Mouse (Mus musculus) lung, embryonic 15.5 days (tissue): ENCODE measurements around the gene Slc20a1. TPM values are rescaled to one million over a fixed set of nuclear protein-coding genes. Genes with fewer than 3 reads are reported as not detected.

ENCODE experiments used
- ATAC-seq: fragments of 200-750 bp; cut with Nextera tagmentation; 2 replicates; pipeline ENCODE4 v1.8.0; 2017; ENCODE audit warnings: moderate number of reproducible peaks, borderline replicate concordance; ENCODE audit not compliant: low FRiP score, low TSS enrichment; ENCODE audit errors: extremely low read depth
- H3K27ac ChIP-seq: fragments of 300-500 bp; sonication (generic); 2 replicates; pipeline ENCODE4 v1.5.1; 2015; ENCODE audit warnings: moderate library complexity, mild to moderate bottlenecking, inconsistent platforms
- H3K27me3 ChIP-seq: fragments of 300-500 bp; sonication (generic); 2 replicates; pipeline ENCODE4 v1.6.1; 2015; ENCODE audit warnings: inconsistent platforms
- H3K36me3 ChIP-seq: fragments of 300-500 bp; sonication (generic); 2 replicates; pipeline ENCODE4 v1.6.1; 2015; ENCODE audit warnings: inconsistent platforms
- H3K4me1 ChIP-seq: fragments of 300-500 bp; sonication (generic); 2 replicates; pipeline ENCODE4 v1.6.1; 2015; ENCODE audit warnings: inconsistent platforms
- H3K4me2 ChIP-seq: fragments of 300-500 bp; sonication (generic); 2 replicates; pipeline ENCODE4 v1.6.1; 2015; ENCODE audit warnings: inconsistent platforms, mild to moderate bottlenecking, moderate library complexity
- H3K4me3 ChIP-seq: fragments of 300-500 bp; sonication (generic); 2 replicates; pipeline ENCODE4 v1.5.1; 2015; ENCODE audit warnings: mild to moderate bottlenecking, inconsistent platforms
- H3K9ac ChIP-seq: fragments of 300-500 bp; sonication (generic); 2 replicates; pipeline ENCODE4 v1.6.1; 2015; ENCODE audit warnings: inconsistent platforms
- H3K9me3 ChIP-seq: fragments of 300-500 bp; sonication (generic); 2 replicates; pipeline ENCODE4 v1.6.1; 2016; ENCODE audit warnings: inconsistent platforms
- WGBS: fragments of 180-500 bp; shearing (Covaris S2); methylation state at CpG from one replicate; pipeline ENCODE4 v1.1.7; 2015; 5-methylcytosine and 5-hydroxymethylcytosine counted together
- polyA plus RNA-seq: library from polyadenylated mRNA; unstranded; fragments of >200 nt; fragmentation: Nextera tagmentation; extraction: Ambion mirVana; gene quantifications from 2 replicates; pipeline ENCODE4 v1.2.1, GENCODE M21; 2015

Slc20a1 gene
- polyA plus RNA-seq, 1 experiment from 2014 or later, result 27.2 TPM

GRCm38 (mm10) chr2:129217612-129218185 lies 19.1 kb downstream of the Slc20a1 start:
- H3K4me2 ChIP-seq, result no peak overlapping the region
- no peak for ATAC-seq
- no peaks in the 10 kb centered on the region for H3K27me3 ChIP-seq
- no peaks in the 10 kb centered on the region for H3K36me3 ChIP-seq
- no peak overlapping the region for H3K4me3 ChIP-seq
- H3K27ac ChIP-seq, result no peak overlapping the region
- H3K9me3 ChIP-seq, result no peaks in the 10 kb centered on the region
- H3K9ac ChIP-seq, result no peak overlapping the region
- H3K4me1 ChIP-seq, result no peaks in the 10 kb centered on the region
- WGBS, result 52% methylated on average over 9 of the region's 9 CpGs

GRCm38 (mm10) chr2:129218537-129219105 lies 20.1 kb downstream of the Slc20a1 start:
- no peak overlapping the region for H3K4me2 ChIP-seq
- no peak overlapping the region for H3K9ac ChIP-seq
- no peaks in the 10 kb centered on the region for H3K4me1 ChIP-seq
- 80% methylated on average over 4 of the region's 4 CpGs for WGBS
- H3K36me3 ChIP-seq, result no peaks in the 10 kb centered on the region
- H3K4me3 ChIP-seq, result no peak overlapping the region
- H3K27me3 ChIP-seq, result no peaks in the 10 kb centered on the region
- no peak overlapping the region for H3K27ac ChIP-seq
- ATAC-seq, result no peak
- H3K9me3 ChIP-seq, result no peaks in the 10 kb centered on the region

DNA sequence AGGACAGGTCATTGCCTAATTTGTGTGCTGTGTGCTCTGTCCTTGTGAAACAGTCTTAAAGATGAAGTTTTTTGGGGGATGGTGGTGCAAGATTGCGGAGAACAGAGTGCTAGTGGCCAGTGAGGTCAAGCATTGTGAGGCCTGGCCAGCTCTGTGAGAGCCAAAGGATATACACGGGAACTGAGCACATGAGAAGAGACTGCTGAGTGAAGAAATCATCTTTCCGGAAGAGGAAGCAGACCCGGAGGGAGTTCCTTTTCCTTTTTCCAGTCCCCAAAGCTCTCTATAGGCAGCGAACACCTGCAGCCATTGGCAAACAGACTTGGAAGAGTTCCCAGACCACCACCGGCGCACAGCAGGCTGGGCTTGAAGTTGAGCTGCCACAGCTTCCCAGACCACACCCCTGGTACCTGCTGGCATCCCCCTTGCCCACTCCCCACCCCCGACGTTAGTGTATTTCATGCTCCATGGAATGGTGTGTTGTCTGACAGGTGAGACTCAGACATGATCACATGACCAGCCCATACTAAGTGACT lies 22.6 kb downstream of the Slc20a1 start:
- H3K4me2 ChIP-seq, result no peak overlapping the region
- WGBS, result 69% methylated on average over 9 of the region's 9 CpGs

GRCm38 (mm10) chr2:129224178-129224577 lies 25.6 kb downstream of the Slc20a1 start:
- no peaks in the 10 kb centered on the region for H3K9me3 ChIP-seq
- H3K4me2 ChIP-seq, result no peak overlapping the region
- H3K27me3 ChIP-seq, result no peaks in the 10 kb centered on the region
- H3K4me1 ChIP-seq, result no peaks in the 10 kb centered on the region
- H3K9ac ChIP-seq, result no peak overlapping the region
- H3K36me3 ChIP-seq, result no peaks in the 10 kb centered on the region
- no peak for ATAC-seq
- no peak overlapping the region for H3K27ac ChIP-seq
- H3K4me3 ChIP-seq, result no peak overlapping the region
- 68% methylated on average over 4 of the region's 4 CpGs for WGBS

More for the DNA sequence above, 22.6 kb downstream of the Slc20a1 start:
- Histone ChIP-seq H3K36me3 (no peaks in the 10 kb centered on the region), H3K9ac (no peak overlapping the region), H3K9me3 (no peaks in the 10 kb centered on the region), H3K27ac (no peak overlapping the region), H3K4me1 (no peaks in the 10 kb centered on the region), H3K27me3 (no peaks in the 10 kb centered on the region), H3K4me3 (no peak overlapping the region)
- ATAC-seq, result no peak

DNA sequence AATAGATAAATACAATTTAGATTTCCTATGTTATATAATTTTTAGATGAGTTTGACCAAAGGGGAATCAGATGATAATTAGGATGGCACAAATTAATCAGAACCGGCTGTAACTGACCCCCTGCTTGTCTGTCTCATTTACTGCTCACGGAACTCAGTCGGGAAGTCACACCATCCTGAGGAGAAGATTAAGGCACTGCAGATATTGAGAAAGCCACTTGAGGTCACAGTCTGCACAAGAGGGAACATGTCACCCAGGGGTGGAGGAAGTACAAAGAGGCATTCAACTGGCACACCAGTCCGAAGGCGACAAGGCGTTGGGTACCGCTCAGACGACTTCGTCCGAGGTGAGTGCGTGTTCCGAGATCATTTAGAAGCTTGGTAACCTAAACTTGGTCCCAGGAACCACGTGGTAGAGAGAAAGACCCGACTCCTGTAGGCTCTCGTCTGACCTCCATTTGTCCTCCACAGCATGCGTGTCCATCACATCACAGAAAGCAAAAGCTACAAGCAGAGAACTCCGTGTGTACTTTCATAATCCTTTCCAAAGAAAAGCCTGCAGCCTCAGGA lies 26.8 kb downstream of the Slc20a1 start:
- no peaks in the 10 kb centered on the region for H3K27me3 ChIP-seq
- no peak overlapping the region for H3K4me3 ChIP-seq
- H3K9ac ChIP-seq, result no peak overlapping the region
- H3K36me3 ChIP-seq, result no peaks in the 10 kb centered on the region
- 81% methylated on average over 17 of the region's 17 CpGs for WGBS
- no peaks in the 10 kb centered on the region for H3K4me1 ChIP-seq
- H3K9me3 ChIP-seq, result no peaks in the 10 kb centered on the region
- no peak for ATAC-seq
- no peak overlapping the region for H3K4me2 ChIP-seq
- H3K27ac ChIP-seq, result no peak overlapping the region

- H3K27ac ChIP-seq, result no peak overlapping the region
- H3K4me2 ChIP-seq, result no peak overlapping the region
- no peaks in the 10 kb centered on the region for H3K36me3 ChIP-seq
- no peaks in the 10 kb centered on the region for H3K9me3 ChIP-seq
- no peak overlapping the region for H3K4me3 ChIP-seq
- no peak overlapping the region for H3K9ac ChIP-seq
- no peaks in the 10 kb centered on the region for H3K4me1 ChIP-seq
- H3K27me3 ChIP-seq, result no peaks in the 10 kb centered on the region
- WGBS, result 53% methylated on average over 11 of the region's 11 CpGs
- peak; percentile 69; the same call in 1 of the 2 replicates for ATAC-seq
These were observed 27.8 kb downstream of the Slc20a1 start for GRCm38 (mm10) chr2:129226296-129226851.

DNA sequence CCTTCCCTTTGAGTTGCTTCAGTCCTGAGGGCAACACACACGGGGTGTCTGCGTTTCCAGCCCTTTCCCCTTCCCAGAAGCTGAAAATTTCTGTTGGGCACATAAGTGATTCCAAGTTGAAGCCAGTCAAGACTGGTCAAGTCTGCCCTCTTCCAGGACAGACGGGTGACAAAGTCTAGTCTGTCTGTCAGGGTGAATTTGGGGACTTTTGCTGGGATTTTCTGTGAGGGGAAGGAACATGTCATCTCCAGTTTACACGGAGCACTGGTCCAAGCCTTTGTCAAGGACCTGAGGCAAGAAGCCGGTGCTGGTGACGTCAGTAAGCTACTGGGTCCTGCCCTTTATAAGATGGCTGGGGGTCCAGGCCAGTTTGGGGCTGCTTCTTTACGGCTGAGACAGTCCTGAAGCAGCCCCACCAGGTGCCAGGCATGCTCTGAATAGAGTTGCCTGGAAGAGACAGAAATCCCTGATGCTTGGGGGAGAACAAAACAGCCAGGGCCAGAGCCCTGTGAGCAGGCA lies 28.5 kb downstream of the Slc20a1 start:
- Histone ChIP-seq H3K27me3 (no peaks in the 10 kb centered on the region), H3K4me3 (no peak overlapping the region), H3K9ac (no peak overlapping the region), H3K9me3 (no peaks in the 10 kb centered on the region), H3K4me1 (no peaks in the 10 kb centered on the region), H3K36me3 (no peaks in the 10 kb centered on the region), H3K27ac (no peak overlapping the region), H3K4me2 (no peak overlapping the region)
- ATAC-seq, result no peak
- 79% methylated on average over 7 of the region's 7 CpGs for WGBS

DNA sequence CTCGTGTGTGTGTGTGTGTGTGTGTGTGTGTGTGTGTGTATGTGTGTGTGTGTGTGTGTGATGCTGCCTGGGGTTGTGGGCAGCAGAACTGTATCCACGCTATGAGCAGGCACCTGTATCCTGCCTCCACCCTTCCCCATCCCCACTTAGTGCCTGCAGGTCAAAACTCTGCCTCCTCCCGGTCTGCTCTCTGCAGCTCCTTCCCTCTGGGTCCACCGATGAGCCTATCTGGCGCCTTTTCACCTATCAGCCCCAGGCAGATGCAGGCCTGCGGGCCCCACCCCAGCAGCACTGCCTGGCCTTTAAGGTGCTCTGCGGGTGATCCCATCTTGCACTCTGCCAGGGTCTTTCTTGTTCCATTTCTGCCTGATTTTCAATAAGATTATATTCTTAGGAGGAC lies 29.1 kb downstream of the Slc20a1 start:
- peak; percentile 68; the same call in 1 of the 2 replicates for ATAC-seq
- Histone ChIP-seq H3K36me3 (no peaks in the 10 kb centered on the region), H3K4me1 (no peaks in the 10 kb centered on the region), H3K9me3 (no peaks in the 10 kb centered on the region), H3K9ac (no peak overlapping the region), H3K27me3 (no peaks in the 10 kb centered on the region), H3K4me2 (no peak overlapping the region), H3K27ac (no peak overlapping the region), H3K4me3 (no peak overlapping the region)
- WGBS, result 79% methylated on average over 5 of the region's 7 CpGs

GRCm38 (mm10) chr2:129228571-129228970 lies 30.0 kb downstream of the Slc20a1 start:
- ATAC-seq, result no peak
- H3K9ac ChIP-seq, result no peak overlapping the region
- H3K36me3 ChIP-seq, result no peaks in the 10 kb centered on the region
- no peaks in the 10 kb centered on the region for H3K9me3 ChIP-seq
- no peak overlapping the region for H3K4me3 ChIP-seq
- no peaks in the 10 kb centered on the region for H3K4me1 ChIP-seq
- no peaks in the 10 kb centered on the region for H3K27me3 ChIP-seq
- WGBS, result 88% methylated on average over 4 of the region's 4 CpGs
- no peak overlapping the region for H3K27ac ChIP-seq
- no peak overlapping the region for H3K4me2 ChIP-seq

- Histone ChIP-seq H3K4me2 (no peak overlapping the region), H3K4me3 (no peak overlapping the region), H3K36me3 (no peaks in the 10 kb centered on the region), H3K27me3 (no peaks in the 10 kb centered on the region), H3K9me3 (no peaks in the 10 kb centered on the region), H3K27ac (no peak overlapping the region), H3K9ac (no peak overlapping the region), H3K4me1 (no peaks in the 10 kb centered on the region)
- ATAC-seq, result no peak
- WGBS, result 89% methylated on average over 7 of the region's 7 CpGs
These were observed 30.8 kb downstream of the Slc20a1 start for GRCm38 (mm10) chr2:129229316-129229715.

GRCm38 (mm10) chr2:129232023-129232422 lies 33.5 kb downstream of the Slc20a1 start:
- WGBS, result 33% methylated on average over 4 of the region's 4 CpGs
- ATAC-seq, result no peak; the same call in 1 of the 2 replicates
- Histone ChIP-seq H3K9ac (no peak overlapping the region), H3K9me3 (no peaks in the 10 kb centered on the region), H3K27ac (no peak overlapping the region), H3K4me3 (no peak overlapping the region), H3K4me1 (no peaks in the 10 kb centered on the region), H3K27me3 (no peaks in the 10 kb centered on the region), H3K36me3 (no peaks in the 10 kb centered on the region), H3K4me2 (no peak overlapping the region)

GRCm38 (mm10) chr2:129232484-129232883 lies 33.9 kb downstream of the Slc20a1 start:
- H3K9ac ChIP-seq, result no peak overlapping the region
- 70% methylated on average over 9 of the region's 9 CpGs for WGBS
- no peak for ATAC-seq

More at GRCm38 (mm10) chr2:129232484-129232883, 33.9 kb downstream of the Slc20a1 start:
- H3K4me1 ChIP-seq, result no peaks in the 10 kb centered on the region
- H3K4me2 ChIP-seq, result no peak overlapping the region
- no peaks in the 10 kb centered on the region for H3K27me3 ChIP-seq
- H3K36me3 ChIP-seq, result no peaks in the 10 kb centered on the region
- H3K27ac ChIP-seq, result no peak overlapping the region
- H3K4me3 ChIP-seq, result no peak overlapping the region
- no peaks in the 10 kb centered on the region for H3K9me3 ChIP-seq
